Mouse (Mus musculus): ENCODE measurements around the gene Adgrb3. TPM values are rescaled to one million over a fixed set of nuclear protein-coding genes. Genes with fewer than 3 reads are reported as not detected.
"Not testable (repeated sequence)": the region's sequence is repeated elsewhere in the genome, so short reads cannot be mapped to it uniquely, and the experiment has no call there.

Adgrb3 gene
- polyA plus RNA-seq, 1 experiment, result 1.0 TPM

DNA sequence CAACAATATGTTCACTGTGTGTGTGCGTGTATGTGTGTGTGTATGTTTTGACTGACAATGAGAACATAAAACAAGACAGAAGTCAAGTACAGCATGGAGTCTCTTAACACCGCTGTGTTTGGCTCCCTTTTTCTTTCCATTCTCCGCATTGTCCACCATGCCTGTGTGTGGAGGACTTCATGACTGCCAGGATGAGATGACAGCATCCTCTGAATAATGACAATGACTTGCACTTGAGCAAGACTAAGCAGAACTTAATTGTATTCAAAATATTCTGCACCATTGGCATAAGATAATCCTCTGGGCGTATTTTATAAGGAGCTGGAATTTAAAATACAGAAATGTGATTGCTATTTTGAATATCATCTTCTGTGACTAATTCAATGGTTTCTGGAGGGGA is 326.0 kb downstream of the Adgrb3 start:
- H3K27me3 ChIP-seq (ENCODE audit: control insufficient read depth, insufficient read depth, low read length, poor library complexity, severe bottlenecking), result no peaks in the 10 kb centered on the region
- H3K27ac ChIP-seq (ENCODE audit: insufficient read depth, low read length), result no peak overlapping the region
- no peak overlapping the region for H3K9ac ChIP-seq (ENCODE audit: low read depth, poor library complexity, severe bottlenecking)
- no peaks in the 10 kb centered on the region for H3K9me3 ChIP-seq (replicated peaks; ENCODE audit: control insufficient read depth, insufficient read depth, low read length, poor library complexity, severe bottlenecking)
- H3K36me3 ChIP-seq (ENCODE audit: control insufficient read depth, insufficient read depth, low read length, poor library complexity, severe bottlenecking), result no peaks in the 10 kb centered on the region
- no peak overlapping the region for H3K4me3 ChIP-seq (ENCODE audit: low read depth, low read length)
- H3K4me1 ChIP-seq (ENCODE audit: control insufficient read depth, insufficient read depth, low read length), result no peaks in the 10 kb centered on the region
- TF ChIP-seq POLR2A (IDR thresholded peaks at IDR 0.05; ENCODE audit: insufficient read depth, low read length), result no peak
- TF ChIP-seq CTCF (IDR thresholded peaks at IDR 0.05; ENCODE audit: low read depth, low read length), result no peak
- no peak for TF ChIP-seq EP300 (IDR thresholded peaks at IDR 0.05; ENCODE audit: insufficient read depth, low read depth, low read length)

DNA sequence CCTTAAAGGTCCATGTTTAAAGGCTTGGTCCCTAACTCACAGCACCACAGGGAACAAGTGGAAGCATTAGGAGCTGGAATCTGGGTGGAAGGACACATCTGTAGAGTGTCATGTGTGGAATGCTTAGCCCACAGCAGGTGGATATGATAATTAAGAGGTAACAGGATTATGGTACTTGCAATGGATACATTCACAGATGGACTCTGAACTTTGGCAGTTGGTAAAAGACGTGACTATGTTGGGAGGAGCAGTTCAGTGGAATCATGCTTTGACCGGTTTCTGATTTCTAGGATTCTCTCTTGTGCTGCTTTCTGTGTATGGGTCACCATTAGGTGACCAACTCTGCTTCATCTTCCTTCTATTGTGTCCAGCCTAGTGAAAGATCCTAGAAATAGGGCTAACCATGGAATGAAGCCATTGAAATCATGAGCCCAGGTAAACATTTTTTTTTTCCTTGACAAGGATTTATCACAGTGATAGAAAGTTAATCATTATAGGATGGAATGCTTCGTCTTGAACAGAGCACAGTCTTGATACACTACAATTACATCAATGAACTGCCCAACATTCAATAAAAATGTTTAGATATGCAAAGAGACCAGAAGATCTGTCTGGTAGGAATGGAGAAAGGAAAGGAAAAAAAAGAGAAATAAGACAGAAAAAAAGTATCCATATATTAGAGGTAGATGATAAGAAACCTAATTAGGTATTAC is 334.1 kb downstream of the Adgrb3 start:
- Histone ChIP-seq H3K27me3 (ENCODE audit: control insufficient read depth, insufficient read depth, low read length, poor library complexity, severe bottlenecking) (no peaks in the 10 kb centered on the region), H3K4me1 (ENCODE audit: control insufficient read depth, insufficient read depth, low read length) (no peaks in the 10 kb centered on the region), H3K9ac (ENCODE audit: low read depth, poor library complexity, severe bottlenecking) (no peak overlapping the region), H3K4me3 (ENCODE audit: low read depth, low read length) (no peak overlapping the region), H3K36me3 (ENCODE audit: control insufficient read depth, insufficient read depth, low read length, poor library complexity, severe bottlenecking) (no peaks in the 10 kb centered on the region), H3K27ac (ENCODE audit: insufficient read depth, low read length) (no peak overlapping the region), H3K9me3 (replicated peaks; ENCODE audit: control insufficient read depth, insufficient read depth, low read length, poor library complexity, severe bottlenecking) (no peaks in the 10 kb centered on the region)
- TF ChIP-seq POLR2A (IDR thresholded peaks at IDR 0.05; ENCODE audit: insufficient read depth, low read length) (no peak), EP300 (IDR thresholded peaks at IDR 0.05; ENCODE audit: insufficient read depth, low read depth, low read length) (no peak), CTCF (IDR thresholded peaks at IDR 0.05; ENCODE audit: low read depth, low read length) (no peak)

DNA sequence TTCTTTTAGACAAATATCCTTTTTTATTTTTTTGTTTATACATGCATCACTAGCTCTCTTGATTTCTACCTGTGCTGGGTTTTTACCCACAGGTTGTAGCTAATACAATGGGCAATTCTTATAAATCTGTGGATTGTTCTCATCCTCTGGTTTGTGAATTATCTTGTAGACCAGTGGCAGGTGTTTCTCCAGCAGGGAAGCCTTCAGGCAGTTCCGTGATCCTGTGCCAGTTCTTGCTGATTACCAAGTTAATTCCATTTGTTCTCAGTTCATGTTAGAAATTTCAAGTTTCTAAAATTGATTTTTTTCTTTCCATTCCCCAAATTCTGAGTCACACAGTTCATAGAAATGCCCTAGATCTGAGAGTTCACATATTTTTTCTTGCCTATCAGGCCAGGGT is 338.0 kb downstream of the Adgrb3 start:
- Histone ChIP-seq H3K36me3 (ENCODE audit: control insufficient read depth, insufficient read depth, low read length, poor library complexity, severe bottlenecking) (no peaks in the 10 kb centered on the region), H3K4me1 (ENCODE audit: control insufficient read depth, insufficient read depth, low read length) (no peaks in the 10 kb centered on the region), H3K9ac (ENCODE audit: low read depth, poor library complexity, severe bottlenecking) (no peak overlapping the region), H3K9me3 (replicated peaks; ENCODE audit: control insufficient read depth, insufficient read depth, low read length, poor library complexity, severe bottlenecking) (no peaks in the 10 kb centered on the region), H3K4me3 (ENCODE audit: low read depth, low read length) (no peak overlapping the region), H3K27ac (ENCODE audit: insufficient read depth, low read length) (no peak overlapping the region), H3K27me3 (ENCODE audit: control insufficient read depth, insufficient read depth, low read length, poor library complexity, severe bottlenecking) (no peaks in the 10 kb centered on the region)
- TF ChIP-seq CTCF (IDR thresholded peaks at IDR 0.05; ENCODE audit: low read depth, low read length) (no peak), EP300 (IDR thresholded peaks at IDR 0.05; ENCODE audit: insufficient read depth, low read depth, low read length) (no peak), POLR2A (IDR thresholded peaks at IDR 0.05; ENCODE audit: insufficient read depth, low read length) (no peak)

DNA sequence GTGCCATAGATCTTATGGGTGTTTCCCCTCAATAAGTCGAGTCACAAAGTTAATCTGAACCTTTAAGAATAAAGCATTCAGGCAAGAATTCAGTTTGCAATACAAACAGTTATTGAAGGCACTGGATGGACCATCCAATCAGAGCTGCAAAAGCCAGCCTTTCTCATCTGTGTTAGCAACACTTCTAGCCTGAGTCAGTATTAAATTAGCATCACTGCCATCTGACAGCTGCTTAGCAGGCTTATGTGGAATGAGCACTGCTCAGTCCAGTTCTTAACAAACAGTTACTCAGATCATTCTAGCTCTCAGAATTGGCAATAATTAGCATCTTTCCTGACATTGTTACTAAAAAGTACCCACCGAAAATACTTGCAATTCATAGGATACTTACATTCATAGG is 339.3 kb downstream of the Adgrb3 start:
- no peak overlapping the region for H3K4me3 ChIP-seq (ENCODE audit: low read depth, low read length)
- no peak overlapping the region for H3K9ac ChIP-seq (ENCODE audit: low read depth, poor library complexity, severe bottlenecking)
- no peak overlapping the region for H3K27ac ChIP-seq (ENCODE audit: insufficient read depth, low read length)
- H3K9me3 ChIP-seq (replicated peaks; ENCODE audit: control insufficient read depth, insufficient read depth, low read length, poor library complexity, severe bottlenecking), result no peaks in the 10 kb centered on the region
- no peaks in the 10 kb centered on the region for H3K36me3 ChIP-seq (ENCODE audit: control insufficient read depth, insufficient read depth, low read length, poor library complexity, severe bottlenecking)
- H3K4me1 ChIP-seq (ENCODE audit: control insufficient read depth, insufficient read depth, low read length), result no peaks in the 10 kb centered on the region
- TF ChIP-seq POLR2A (IDR thresholded peaks at IDR 0.05; ENCODE audit: insufficient read depth, low read length) (no peak), CTCF (IDR thresholded peaks at IDR 0.05; ENCODE audit: low read depth, low read length) (no peak), EP300 (IDR thresholded peaks at IDR 0.05; ENCODE audit: insufficient read depth, low read depth, low read length) (no peak)
- no peaks in the 10 kb centered on the region for H3K27me3 ChIP-seq (ENCODE audit: control insufficient read depth, insufficient read depth, low read length, poor library complexity, severe bottlenecking)

DNA sequence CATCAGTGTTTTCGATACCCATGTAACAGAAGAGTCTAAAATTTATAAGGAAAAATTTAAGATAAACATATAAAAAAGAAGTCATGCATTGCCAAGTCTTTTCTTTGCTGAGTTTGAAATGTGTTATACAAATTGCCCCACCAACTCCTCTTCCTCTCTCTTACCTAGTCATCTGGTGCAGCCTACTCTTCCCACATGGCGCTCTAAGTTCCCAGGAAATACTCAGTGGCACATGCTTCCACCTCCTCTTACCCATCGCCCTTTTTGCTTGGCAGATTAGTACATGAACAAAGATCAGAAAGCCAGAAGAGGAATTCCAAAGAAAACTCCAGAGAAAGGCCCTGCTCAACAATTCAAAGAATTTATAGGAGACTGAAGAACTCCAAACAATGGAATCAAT is 353.8 kb downstream of the Adgrb3 start:
- Histone ChIP-seq H3K36me3 (ENCODE audit: control insufficient read depth, insufficient read depth, low read length, poor library complexity, severe bottlenecking) (no peaks in the 10 kb centered on the region), H3K4me3 (ENCODE audit: low read depth, low read length) (no peak overlapping the region), H3K27ac (ENCODE audit: insufficient read depth, low read length) (no peak overlapping the region), H3K9ac (ENCODE audit: low read depth, poor library complexity, severe bottlenecking) (no peak overlapping the region), H3K4me1 (ENCODE audit: control insufficient read depth, insufficient read depth, low read length) (no peaks in the 10 kb centered on the region), H3K27me3 (ENCODE audit: control insufficient read depth, insufficient read depth, low read length, poor library complexity, severe bottlenecking) (no peaks in the 10 kb centered on the region), H3K9me3 (replicated peaks; ENCODE audit: control insufficient read depth, insufficient read depth, low read length, poor library complexity, severe bottlenecking) (no peaks in the 10 kb centered on the region)
- TF ChIP-seq CTCF (IDR thresholded peaks at IDR 0.05; ENCODE audit: low read depth, low read length), result no peak
- TF ChIP-seq EP300 (IDR thresholded peaks at IDR 0.05; ENCODE audit: insufficient read depth, low read depth, low read length), result no peak
- TF ChIP-seq POLR2A (IDR thresholded peaks at IDR 0.05; ENCODE audit: insufficient read depth, low read length), result no peak

DNA sequence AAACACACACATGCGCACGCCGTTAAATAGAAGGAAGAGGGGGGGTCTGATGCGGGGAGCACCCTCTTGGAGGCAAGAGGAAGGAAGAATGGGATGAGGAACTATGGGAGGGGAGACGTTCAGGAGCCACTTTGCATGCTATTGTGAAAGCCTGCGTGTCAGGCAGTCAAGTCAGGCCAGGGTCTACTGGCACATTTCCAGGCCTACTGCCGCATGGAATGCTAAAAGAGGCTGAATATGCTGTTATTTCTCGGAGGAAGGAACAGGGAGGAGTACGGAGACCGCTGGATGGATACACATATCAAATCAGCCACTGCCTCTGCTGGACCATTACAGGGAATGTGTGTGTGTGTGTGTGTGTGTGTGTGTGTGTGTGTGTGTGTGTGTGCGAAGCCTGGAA is 355.0 kb downstream of the Adgrb3 start:
- no peak for TF ChIP-seq POLR2A (IDR thresholded peaks at IDR 0.05; ENCODE audit: insufficient read depth, low read length)
- no peak for TF ChIP-seq EP300 (IDR thresholded peaks at IDR 0.05; ENCODE audit: insufficient read depth, low read depth, low read length)
- no peak for TF ChIP-seq CTCF (IDR thresholded peaks at IDR 0.05; ENCODE audit: low read depth, low read length)
- H3K4me3 ChIP-seq (ENCODE audit: low read depth, low read length), result no peak overlapping the region
- no peak overlapping the region for H3K27ac ChIP-seq (ENCODE audit: insufficient read depth, low read length)
- H3K36me3 ChIP-seq (ENCODE audit: control insufficient read depth, insufficient read depth, low read length, poor library complexity, severe bottlenecking), result no peaks in the 10 kb centered on the region
- H3K9ac ChIP-seq (ENCODE audit: low read depth, poor library complexity, severe bottlenecking), result no peak overlapping the region
- H3K4me1 ChIP-seq (ENCODE audit: control insufficient read depth, insufficient read depth, low read length), result no peaks in the 10 kb centered on the region
- no peaks in the 10 kb centered on the region for H3K27me3 ChIP-seq (ENCODE audit: control insufficient read depth, insufficient read depth, low read length, poor library complexity, severe bottlenecking)
- H3K9me3 ChIP-seq (replicated peaks; ENCODE audit: control insufficient read depth, insufficient read depth, low read length, poor library complexity, severe bottlenecking), result no peaks in the 10 kb centered on the region

DNA sequence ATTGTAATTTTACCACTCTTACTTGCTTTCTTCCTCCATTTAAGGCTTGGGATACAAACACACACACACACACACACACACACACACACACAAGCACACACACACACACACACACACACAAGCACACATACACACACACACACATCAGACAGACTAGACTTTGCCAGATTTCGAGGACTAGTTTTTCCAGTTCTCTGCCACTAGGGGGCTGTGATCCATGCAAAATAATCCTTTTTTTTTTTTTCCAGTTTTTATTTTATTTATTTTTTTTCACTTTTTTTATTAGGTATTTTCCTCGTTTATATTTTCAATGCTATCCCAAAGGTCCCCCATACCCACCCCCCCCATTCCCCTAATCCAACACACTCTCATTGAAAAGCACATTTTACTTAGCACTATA is 357.9 kb downstream of the Adgrb3 start:
- H3K9ac ChIP-seq (ENCODE audit: low read depth, poor library complexity, severe bottlenecking); H3K9me3 ChIP-seq (replicated peaks; ENCODE audit: control insufficient read depth, insufficient read depth, low read length, poor library complexity, severe bottlenecking); H3K4me1 ChIP-seq (ENCODE audit: control insufficient read depth, insufficient read depth, low read length); H3K27ac ChIP-seq (ENCODE audit: insufficient read depth, low read length); H3K36me3 ChIP-seq (ENCODE audit: control insufficient read depth, insufficient read depth, low read length, poor library complexity, severe bottlenecking); H3K27me3 ChIP-seq (ENCODE audit: control insufficient read depth, insufficient read depth, low read length, poor library complexity, severe bottlenecking); H3K4me3 ChIP-seq (ENCODE audit: low read depth, low read length): not testable (repeated sequence)
